Mouse (Mus musculus) adipocyte (in vitro differentiated cells): Measurements from ENCODE around the gene Gm21093.
"Not testable (repeated sequence)": the region's sequence is repeated elsewhere in the genome, so short reads cannot be mapped to it uniquely, and the experiment has no call there.

ENCODE experiments used
- DNase-seq: peaks from one replicate; pipeline ENCODE4 v3.0.0-alpha.2; 2016; ENCODE audit warnings: low spot score

Gm21093 gene

DNA sequence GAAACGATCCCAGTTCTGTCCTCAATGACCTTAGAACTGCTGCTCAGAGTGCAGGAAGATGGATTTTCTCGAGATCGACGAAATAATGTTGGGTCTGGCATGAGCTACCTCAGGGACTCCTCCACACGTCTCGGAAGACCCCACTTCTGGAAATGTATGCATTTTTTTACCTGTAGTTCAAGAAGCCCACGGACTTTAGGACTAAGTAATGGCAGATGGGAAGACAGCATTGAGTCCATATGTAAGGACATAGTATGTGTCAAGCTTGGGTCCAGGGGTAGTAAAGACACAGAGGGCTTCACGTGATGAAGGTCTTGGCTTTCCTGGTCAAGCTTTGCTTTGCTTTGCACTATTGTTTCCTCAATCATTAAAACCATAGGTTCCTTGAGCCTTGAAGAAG is at the start of gene Gm21093:
Gene Gm21093 (minus strand): TSS at position 101 of the 400 bp plus-strand sequence.
- DNase-seq, result not testable (repeated sequence)
